ENCODE assay signal across 17 mouse cellular contexts in genomic region chr2:34560146-34560545, GRCm38 (mm10).
"Had no signal": no experiment of that assay in that cellular context is flagged by ENCODE, and none has a peak within 500 bp of the region (broad histone marks: within the 10 kb centered on the region; RNA-seq: fewer than 3 reads in every experiment).

No protein-coding gene starts in this region.

- H3K27me3 ChIP-seq: lung, embryonic 15.5 days; megakaryocyte, embryonic 14.5 days; midbrain, embryonic 13.5 days; midbrain, embryonic 15.5 days; neural tube, embryonic 12.5 days; stomach, embryonic 15.5 days had no signal

- H3K36me3 ChIP-seq: lung, embryonic 15.5 days; midbrain, embryonic 13.5 days; midbrain, embryonic 15.5 days; neural tube, embryonic 12.5 days; stomach, embryonic 15.5 days had no signal

- DNase-seq: lung, adult 2 months; lung, postnatal 14 days; lung, postnatal 36 days; right cerebral cortex, postnatal 14 days; thymus, adult 2 months; thymus, postnatal 25 days; thymus, postnatal 4 days had no signal

- H3K9ac ChIP-seq: lung, embryonic 15.5 days; midbrain, embryonic 13.5 days; midbrain, embryonic 15.5 days; neural tube, embryonic 12.5 days; stomach, embryonic 15.5 days had no signal

- H3K4me1 ChIP-seq: lung, embryonic 15.5 days; midbrain, embryonic 15.5 days; stomach, embryonic 15.5 days had no signal

- H3K9me3 ChIP-seq: lung, embryonic 15.5 days; megakaryocyte, embryonic 14.5 days; midbrain, embryonic 13.5 days; midbrain, embryonic 15.5 days; neural tube, embryonic 12.5 days; stomach, embryonic 15.5 days had no signal

- H3K27ac ChIP-seq: lung, embryonic 15.5 days; macrophage; midbrain, embryonic 13.5 days; midbrain, embryonic 15.5 days; neural tube, embryonic 12.5 days; stomach, embryonic 15.5 days; stomach, postnatal 0 days had no signal

- H3K4me2 ChIP-seq: lung, embryonic 15.5 days; midbrain, embryonic 11.5 days; midbrain, embryonic 13.5 days; midbrain, embryonic 15.5 days; neural tube, embryonic 12.5 days; stomach, embryonic 15.5 days had no signal

- ATAC-seq: lung, postnatal 0 days; midbrain, embryonic 13.5 days; midbrain, embryonic 15.5 days had no signal

- H3K4me3 ChIP-seq: lung, embryonic 15.5 days; megakaryocyte, embryonic 14.5 days; midbrain, embryonic 13.5 days; midbrain, embryonic 15.5 days; neural tube, embryonic 12.5 days; stomach, embryonic 15.5 days had no signal
